ENCODE assay signal across 9 mouse cellular contexts in genomic region chr14:121361319-121362114, GRCm38 (mm10). TPM values are rescaled to one million over a fixed set of nuclear protein-coding genes. Genes with fewer than 3 reads are reported as not detected.
A peak's percentile ranks its signal among the peaks of the same experiment; 100 is the strongest.
DNase-seq lines count a peak whose midpoint lies in the region; ATAC-seq and TF ChIP-seq lines count a peak whose summit lies in the region.
"Had no signal": no experiment of that assay in that cellular context is flagged by ENCODE, and none has a peak within 500 bp of the region (broad histone marks: within the 10 kb centered on the region; RNA-seq: fewer than 3 reads in every experiment).

No protein-coding gene starts in this region.

- H3K9ac ChIP-seq in hindbrain, embryonic 15.5 days: no peak overlapping the region
- H3K9ac ChIP-seq in hindbrain, embryonic 11.5 days (ENCODE audit: low read depth, low read length): no peak overlapping the region
- H3K9ac ChIP-seq in heart, adult 2 months (ENCODE audit: low read depth, low read length): no peak overlapping the region

- intact Hi-C loops in heart, adult 2 months (cut with DNase I): loop anchor here (2.0 kb wide), 1 partner anchor 17 kb away; no protein-coding TSS in a partner anchor

- WGBS in hindbrain, embryonic 15.5 days: 84% methylated on average over 17 of the region's 17 CpGs
- WGBS in hindbrain, embryonic 11.5 days: 91% methylated on average over 17 of the region's 17 CpGs
- WGBS in heart, adult 2 months: 25% methylated on average over 17 of the region's 17 CpGs
- 94% methylated on average over 17 of the region's 17 CpGs for WGBS in hindbrain, embryonic 10.5 days

- no peaks in the 10 kb centered on the region for H3K36me3 ChIP-seq in hindbrain, embryonic 15.5 days
- no peaks in the 10 kb centered on the region for H3K36me3 ChIP-seq in hindbrain, embryonic 11.5 days (ENCODE audit: control insufficient read depth, insufficient read depth, low read length)
- H3K36me3 ChIP-seq in heart, adult 2 months (ENCODE audit: control insufficient read depth, insufficient read depth, low read length): peaks cover 14% of the 10 kb centered on the region
- peaks cover 44% of the 10 kb centered on the region for H3K36me3 ChIP-seq in hindbrain, embryonic 10.5 days

- no peaks in the 10 kb centered on the region for H3K9me3 ChIP-seq in hindbrain, embryonic 15.5 days
- H3K9me3 ChIP-seq in hindbrain, embryonic 11.5 days (ENCODE audit: control insufficient read depth, low read length): no peaks in the 10 kb centered on the region
- no peaks in the 10 kb centered on the region for H3K9me3 ChIP-seq in hindbrain, embryonic 10.5 days

- peak; percentile 45; the same call in 1 of the 2 replicates for ATAC-seq in hindbrain, embryonic 15.5 days (ENCODE audit: low FRiP score, low read depth)
- ATAC-seq in hindbrain, embryonic 11.5 days (ENCODE audit: low FRiP score): no peak

- peaks cover 29% of the 10 kb centered on the region for H3K4me1 ChIP-seq in hindbrain, embryonic 15.5 days (replicated peaks)
- no peaks in the 10 kb centered on the region for H3K4me1 ChIP-seq in hindbrain, embryonic 11.5 days (replicated peaks; ENCODE audit: control insufficient read depth, insufficient read depth, low read length)
- peaks cover 43% of the 10 kb centered on the region for H3K4me1 ChIP-seq in heart, adult 2 months (ENCODE audit: control insufficient read depth, insufficient read depth, low read length)
- H3K4me1 ChIP-seq in hindbrain, embryonic 10.5 days (replicated peaks): peaks cover 42% of the 10 kb centered on the region

- no peaks in the 10 kb centered on the region for H3K27me3 ChIP-seq in hindbrain, embryonic 15.5 days
- H3K27me3 ChIP-seq in hindbrain, embryonic 11.5 days (ENCODE audit: control insufficient read depth, insufficient read depth, low read length): no peaks in the 10 kb centered on the region
- no peaks in the 10 kb centered on the region for H3K27me3 ChIP-seq in heart, adult 2 months (ENCODE audit: control insufficient read depth, insufficient read depth, low read length)
- no peaks in the 10 kb centered on the region for H3K27me3 ChIP-seq in hindbrain, embryonic 10.5 days (ENCODE audit: insufficient read depth, poor library complexity, severe bottlenecking)

- H3K27ac ChIP-seq in hindbrain, embryonic 15.5 days (replicated peaks): no peak overlapping the region
- no peak overlapping the region for H3K27ac ChIP-seq in hindbrain, embryonic 11.5 days (ENCODE audit: low read depth, low read length)
- peak overlapping the region; percentile 52 for H3K27ac ChIP-seq in heart, adult 2 months
- no peak overlapping the region for H3K27ac ChIP-seq in hindbrain, embryonic 10.5 days
- H3K27ac ChIP-seq: macrophage had no signal

- TF ChIP-seq EP300 in heart, adult 2 months (IDR thresholded peaks at IDR 0.05; ENCODE audit: insufficient read depth, low read depth, low read length): peak; percentile 50; the same call in 1 of the 2 replicates

- H3K4me3 ChIP-seq in hindbrain, embryonic 15.5 days: no peak overlapping the region
- no peak overlapping the region for H3K4me3 ChIP-seq in hindbrain, embryonic 11.5 days (ENCODE audit: low read depth, low read length)
- H3K4me3 ChIP-seq in heart, adult 2 months: no peak overlapping the region
- H3K4me3 ChIP-seq in hindbrain, embryonic 10.5 days: no peak overlapping the region

- peaks cover 7% of the 10 kb centered on the region for H3K79me2 ChIP-seq in heart, adult 2 months (replicated peaks; ENCODE audit: control insufficient read depth, insufficient read depth, low read length)

- no peak overlapping the region for H3K4me2 ChIP-seq in hindbrain, embryonic 15.5 days
- no peak overlapping the region for H3K4me2 ChIP-seq in hindbrain, embryonic 11.5 days (replicated peaks; ENCODE audit: low read depth, low read length)

- DNase-seq in hindbrain, embryonic 11.5 days (ENCODE audit: low spot score): no peak
- peak; percentile 88 for DNase-seq in adrenal gland, postnatal 10 days
- DNase-seq in heart, adult 2 months: peak; percentile 80 to 91
- peak; percentile 53 to 59 for DNase-seq in kidney, postnatal 4 days
- peak; percentile 52 for DNase-seq in naive thymus-derived CD4-positive, alpha-beta T cell, adult 2 months (ENCODE audit: low read depth)
- no peak for DNase-seq in thymus, postnatal 4 days
- no peak for DNase-seq in hindbrain, embryonic 10.5 days (ENCODE audit: low spot score)

- no peak for TF ChIP-seq POLR2A in heart, adult 2 months (IDR thresholded peaks at IDR 0.05; ENCODE audit: insufficient read depth, low read depth, low read length)

- TF ChIP-seq CTCF in heart, adult 2 months (IDR thresholded peaks at IDR 0.05): peak; percentile 57

RNA-seq across cellular contexts. Expression of gene Stk24, which starts 18.3 kb away (rescaled TPM):
- 18.7 and 19.7 TPM in 2 replicates for polyA plus RNA-seq in hindbrain, embryonic 15.5 days (2015; fragmentation: Nextera tagmentation; extraction: Ambion mirVana)
- polyA plus RNA-seq in hindbrain, embryonic 11.5 days (2014; fragmentation: Nextera tagmentation; extraction: Ambion mirVana): 33.3 and 37.2 TPM in 2 replicates
- 10 to 100 TPM; 82.8 to 91.1 TPM for total RNA-seq in adrenal gland, postnatal 10 days (2021)
- total RNA-seq in heart, adult 2 months (2021): 10 to 100 TPM; 70.2 to 75.6 TPM
- 21.4 and 38.8 TPM in 2 replicates for polyA plus RNA-seq in heart, adult 2 months (2012; rRNA removed)
- polyA plus RNA-seq in hindbrain, embryonic 10.5 days (2016; fragmentation: Nextera tagmentation; extraction: Ambion mirVana): 32.8 and 36.2 TPM in 2 replicates

Comparison
In these comparisons a context has a peak if more than half of its experiments do, and no peak if none do; other contexts are left out.
1. DNase-seq: peak in adrenal gland, postnatal 10 days (single experiment), heart, adult 2 months (2 of 2), kidney, postnatal 4 days (2 of 2) and naive thymus-derived CD4-positive, alpha-beta T cell, adult 2 months (single experiment); none in hindbrain, embryonic 11.5 days (single experiment), thymus, postnatal 4 days (single experiment) and hindbrain, embryonic 10.5 days (single experiment).